Mouse (Mus musculus): ENCODE results near the gene Dus4l. TPM values are rescaled to one million over a fixed set of nuclear protein-coding genes. Genes with fewer than 3 reads are reported as not detected.
A peak's percentile ranks its signal among the peaks of the same experiment; 100 is the strongest.

Dus4l gene
- polyA plus RNA-seq (2015; fragmentation: Nextera tagmentation; extraction: Ambion mirVana), result 11.9 and 12.6 TPM in 2 replicates

DNA sequence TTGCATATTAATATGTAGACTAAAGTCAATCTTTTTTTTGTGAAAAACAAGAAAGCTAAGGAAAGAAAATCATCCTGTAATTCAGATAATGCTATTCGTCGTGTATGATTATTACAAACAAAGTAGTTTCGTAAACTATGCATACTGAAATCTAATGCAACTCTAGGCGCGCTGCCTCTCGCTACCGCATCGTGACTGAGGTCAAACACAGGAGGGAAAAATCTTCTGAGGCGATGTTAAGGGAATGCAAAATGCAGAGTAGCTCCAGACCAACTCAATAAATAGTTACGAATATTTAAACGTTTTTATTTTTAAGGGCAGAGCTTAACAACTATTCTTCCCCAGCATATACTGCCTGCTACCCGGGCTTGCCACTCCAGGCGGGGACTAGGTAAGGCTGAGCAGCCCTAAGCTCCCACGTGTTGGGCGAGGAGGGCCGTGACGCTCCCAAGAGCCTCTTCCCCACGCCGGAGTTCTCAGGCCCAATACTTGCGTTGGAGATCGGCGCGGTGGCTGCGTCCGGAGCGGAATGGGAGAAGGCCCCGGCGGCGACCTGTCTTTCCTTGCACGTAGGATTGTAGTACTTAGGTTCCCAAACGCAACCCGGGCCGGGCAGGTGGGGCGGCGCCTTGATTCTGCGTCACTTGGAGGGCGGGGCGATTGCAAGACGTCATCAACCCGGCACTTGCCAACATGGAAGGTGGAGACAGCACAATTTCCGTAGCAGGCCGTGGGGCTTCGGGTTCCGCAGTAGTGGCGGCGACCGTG lies at the start of gene Dus4l, which contains the start of gene Cog5:
Dus4l (minus strand) TSS at position 630 of the 768 bp plus-strand sequence.
Cog5 (plus strand) TSS at position 673 of the 768 bp plus-strand sequence.
- WGBS, result under 1% methylated on average over 47 of the region's 47 CpGs
- peak; percentile 91 for ATAC-seq (ENCODE audit: insufficient number of reproducible peaks, low FRiP score, low TSS enrichment, low read depth)
- peak within 1 kb of the TSS; percentile 83 for H3K9ac ChIP-seq
- H3K4me3 ChIP-seq (replicated peaks), result peak within 1 kb of the TSS; percentile 95
- peak within 1 kb of the TSS; percentile 88 for H3K27ac ChIP-seq (replicated peaks)
- H3K4me2 ChIP-seq (replicated peaks), result peak within 1 kb of the TSS; percentile 55
- no peaks in the 10 kb centered on the region for H3K27me3 ChIP-seq
- H3K9me3 ChIP-seq (replicated peaks), result no peaks in the 10 kb centered on the region
- H3K4me1 ChIP-seq, result peaks cover 7% of the 10 kb centered on the region
- no peaks in the 10 kb centered on the region for H3K36me3 ChIP-seq

DNA sequence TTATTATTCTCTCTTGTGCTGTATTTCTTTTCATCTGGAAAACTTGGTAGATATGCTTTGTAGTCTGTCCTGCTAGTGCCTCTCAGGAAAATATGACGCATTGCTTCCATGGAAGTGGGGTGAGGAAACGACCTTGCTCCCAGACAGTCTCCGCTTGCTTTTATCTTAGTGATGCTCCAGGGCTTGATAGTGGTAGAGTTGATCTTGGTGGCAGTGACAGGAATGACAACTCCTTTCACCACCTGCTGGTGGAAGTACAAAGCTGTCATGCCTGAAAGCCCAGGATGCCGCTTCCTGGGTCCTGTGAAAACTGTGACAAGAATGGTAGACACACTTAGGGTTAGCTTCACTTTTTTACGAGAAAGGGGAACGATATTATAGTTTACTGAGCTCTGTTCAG lies 49.3 kb upstream of the Dus4l start:
- Histone ChIP-seq H3K27ac (replicated peaks) (no peak overlapping the region), H3K4me3 (replicated peaks) (no peak overlapping the region), H3K9me3 (replicated peaks) (no peaks in the 10 kb centered on the region), H3K36me3 (no peaks in the 10 kb centered on the region), H3K9ac (no peak overlapping the region), H3K27me3 (no peaks in the 10 kb centered on the region), H3K4me2 (replicated peaks) (no peak overlapping the region), H3K4me1 (peaks cover 3% of the 10 kb centered on the region; the same call in 1 of the 2 replicates)
- ATAC-seq (ENCODE audit: insufficient number of reproducible peaks, low FRiP score, low TSS enrichment, low read depth), result no peak
- WGBS, result 79% methylated on average over 6 of the region's 6 CpGs

DNA sequence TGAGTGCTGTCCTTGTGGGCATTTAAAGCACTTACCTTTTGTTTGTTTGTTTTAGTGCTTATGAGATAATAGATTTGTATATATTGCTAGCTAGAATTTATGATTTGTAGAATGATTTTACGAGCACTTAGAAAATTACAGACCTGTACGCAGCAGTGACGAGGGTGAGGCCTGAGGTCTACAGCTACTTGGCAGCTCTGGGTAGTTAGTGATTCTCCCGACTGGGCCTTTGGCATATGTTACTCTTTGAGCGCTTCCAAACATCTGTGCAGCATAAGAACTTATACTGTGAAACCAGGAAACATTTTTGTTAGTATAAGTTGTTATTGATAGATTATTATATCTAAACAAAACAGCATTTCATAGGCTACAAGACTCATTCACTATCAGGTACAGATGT lies 46.8 kb upstream of the Dus4l start:
- Histone ChIP-seq H3K36me3 (0 out of 2 replicates have a peak, but pooled peaks cover 5% of the 10 kb centered on the region), H3K9ac (no peak overlapping the region), H3K4me2 (replicated peaks) (no peak overlapping the region), H3K4me3 (replicated peaks) (no peak overlapping the region), H3K4me1 (peaks cover 3% of the 10 kb centered on the region; the same call in 1 of the 2 replicates), H3K9me3 (replicated peaks) (0 out of 2 replicates have a peak, but pooled peaks cover 3% of the 10 kb centered on the region), H3K27me3 (no peaks in the 10 kb centered on the region), H3K27ac (replicated peaks) (no peak overlapping the region)
- ATAC-seq (ENCODE audit: insufficient number of reproducible peaks, low FRiP score, low TSS enrichment, low read depth), result no peak
- 41% methylated on average over 5 of the region's 5 CpGs for WGBS

DNA sequence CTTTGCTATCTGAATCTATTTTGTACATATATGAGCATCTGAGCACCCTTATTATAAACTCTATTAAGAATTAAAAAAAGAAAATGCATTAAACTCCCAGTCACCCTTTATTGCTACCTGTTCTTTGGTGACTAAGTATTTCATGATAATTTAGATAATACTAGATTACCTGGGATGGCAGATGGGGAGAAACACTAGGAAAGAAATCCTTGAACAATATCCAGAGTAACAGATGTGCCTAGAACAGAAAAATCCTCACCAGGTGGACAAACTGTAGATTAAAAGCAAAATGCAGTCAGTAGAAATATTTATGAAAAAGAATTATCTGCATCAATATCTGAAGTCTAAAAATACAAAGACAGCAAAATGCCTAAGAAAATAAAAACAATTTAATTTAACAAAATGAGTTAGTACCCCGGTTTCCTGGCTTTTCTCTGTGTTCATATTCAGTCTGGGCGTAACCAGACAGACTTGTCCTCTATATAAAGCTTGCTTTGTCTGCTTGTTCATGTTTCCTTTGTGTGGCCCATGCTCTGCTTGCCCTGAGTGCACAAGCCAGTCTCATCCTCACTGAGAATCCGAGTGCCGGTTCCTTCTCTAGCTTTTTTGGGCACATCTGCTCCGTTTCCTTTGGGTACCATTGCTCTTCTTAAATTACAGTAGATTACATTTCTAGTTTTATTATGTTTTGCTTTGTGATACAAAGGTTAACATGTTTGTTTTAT lies 46.2 kb upstream of the Dus4l start:
- Histone ChIP-seq H3K4me2 (replicated peaks) (no peak overlapping the region), H3K4me3 (replicated peaks) (no peak overlapping the region), H3K36me3 (0 out of 2 replicates have a peak, but pooled peaks cover 5% of the 10 kb centered on the region), H3K27me3 (no peaks in the 10 kb centered on the region), H3K4me1 (peaks cover 3% of the 10 kb centered on the region; the same call in 1 of the 2 replicates), H3K9me3 (replicated peaks) (0 out of 2 replicates have a peak, but pooled peaks cover 3% of the 10 kb centered on the region), H3K27ac (replicated peaks) (no peak overlapping the region), H3K9ac (no peak overlapping the region)
- ATAC-seq (ENCODE audit: insufficient number of reproducible peaks, low FRiP score, low TSS enrichment, low read depth), result no peak
- 45% methylated on average over 5 of the region's 5 CpGs for WGBS

DNA sequence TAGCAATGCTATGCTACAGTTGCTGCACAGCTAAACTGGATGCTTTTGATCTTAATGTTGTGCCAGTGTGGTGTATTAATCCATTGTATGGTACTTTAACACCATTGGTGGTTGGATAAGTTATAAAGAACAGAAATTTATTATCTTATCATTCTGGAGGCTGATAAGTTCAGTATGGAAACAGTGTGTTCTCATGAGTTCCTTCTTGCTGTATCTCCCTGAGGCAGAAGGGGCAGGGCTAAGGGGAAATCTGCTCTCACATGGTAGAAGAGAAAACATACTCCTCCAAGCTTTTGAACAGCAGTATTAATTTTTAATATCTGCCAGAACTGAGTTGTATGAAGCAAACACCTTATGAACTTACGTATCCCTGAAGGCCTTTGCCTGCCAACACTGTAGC lies 38.7 kb upstream of the Dus4l start:
- Histone ChIP-seq H3K36me3 (0 out of 2 replicates have a peak, but pooled peaks cover 9% of the 10 kb centered on the region), H3K27ac (replicated peaks) (no peak overlapping the region), H3K27me3 (no peaks in the 10 kb centered on the region), H3K4me3 (replicated peaks) (no peak overlapping the region), H3K4me2 (replicated peaks) (no peak overlapping the region), H3K9me3 (replicated peaks) (0 out of 2 replicates have a peak, but pooled peaks cover 3% of the 10 kb centered on the region), H3K9ac (no peak overlapping the region), H3K4me1 (no peaks in the 10 kb centered on the region)
- ATAC-seq (ENCODE audit: insufficient number of reproducible peaks, low FRiP score, low TSS enrichment, low read depth), result no peak
- WGBS, result 78% methylated on average over 1 of the region's 1 CpGs

DNA sequence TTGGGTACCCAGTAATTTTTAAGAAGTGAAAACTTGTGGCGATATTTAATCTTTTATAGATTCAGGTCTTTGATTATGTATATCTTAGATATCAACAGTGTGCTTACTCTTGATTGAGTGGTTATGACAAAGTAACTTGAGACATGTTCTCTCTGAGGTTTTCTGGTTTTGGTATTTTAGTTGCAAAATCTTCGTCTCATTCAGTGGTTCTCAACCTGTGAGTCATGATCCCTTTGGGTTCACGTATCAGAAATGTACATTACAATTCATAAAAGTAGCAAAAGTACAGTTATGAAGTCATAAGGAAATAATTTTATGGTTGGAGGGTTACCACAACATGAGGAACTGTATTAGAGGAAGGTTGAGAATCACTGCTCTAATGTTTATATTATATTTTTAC lies 32.1 kb upstream of the Dus4l start:
- H3K9me3 ChIP-seq (replicated peaks), result no peaks in the 10 kb centered on the region
- no peaks in the 10 kb centered on the region for H3K27me3 ChIP-seq
- H3K4me1 ChIP-seq, result no peaks in the 10 kb centered on the region
- no peak for ATAC-seq (ENCODE audit: insufficient number of reproducible peaks, low FRiP score, low TSS enrichment, low read depth)
- H3K27ac ChIP-seq (replicated peaks), result no peak overlapping the region
- WGBS, result 75% methylated on average over 3 of the region's 3 CpGs
- no peak overlapping the region for H3K4me2 ChIP-seq (replicated peaks)
- no peak overlapping the region for H3K9ac ChIP-seq
- H3K4me3 ChIP-seq (replicated peaks), result no peak overlapping the region
- H3K36me3 ChIP-seq, result peaks cover 5% of the 10 kb centered on the region; the same call in 1 of the 2 replicates

DNA sequence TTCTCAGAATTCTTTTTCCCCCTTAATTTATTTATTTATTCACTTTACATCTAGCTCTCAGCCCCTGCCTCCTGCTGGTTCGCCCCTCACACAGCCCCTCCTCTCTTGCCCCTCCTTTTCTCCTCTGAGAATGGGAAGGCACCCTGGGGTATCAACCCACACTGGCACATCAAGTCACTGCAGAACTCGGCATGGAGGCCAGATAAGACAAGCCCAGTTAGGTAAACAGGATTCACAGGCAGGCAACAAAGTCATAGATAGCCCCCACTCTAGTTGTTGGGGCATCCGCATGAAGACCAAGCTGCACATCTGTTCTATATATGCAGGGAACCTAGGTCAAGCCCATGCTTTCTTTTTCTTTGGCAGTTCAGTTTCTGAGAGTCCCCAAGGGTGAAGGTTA lies 12.6 kb upstream of the Dus4l start:
- ATAC-seq (ENCODE audit: insufficient number of reproducible peaks, low FRiP score, low TSS enrichment, low read depth), result no peak
- H3K36me3 ChIP-seq, result peaks cover 32% of the 10 kb centered on the region

DNA sequence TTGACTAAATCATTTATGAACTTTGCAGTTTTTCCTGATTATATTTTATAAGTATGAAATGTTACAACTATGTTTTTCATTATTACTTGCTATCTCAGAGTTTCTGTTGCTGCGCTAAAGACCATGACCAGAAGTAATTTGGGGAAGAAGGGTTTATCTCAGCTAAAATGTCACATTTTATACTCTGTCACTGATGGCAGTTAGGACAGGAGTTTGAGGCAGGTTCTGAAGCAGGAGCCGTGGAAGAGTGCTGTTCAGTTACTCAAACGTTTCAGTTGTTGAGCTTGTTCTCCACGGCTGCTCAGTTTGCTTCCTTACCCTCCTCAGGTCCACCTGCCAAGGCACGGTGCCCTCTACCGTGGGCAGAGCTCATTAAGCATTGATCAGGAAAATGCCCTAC lies 11.4 kb upstream of the Dus4l start:
- Histone ChIP-seq H3K4me3 (replicated peaks) (no peak overlapping the region), H3K36me3 (peaks cover 33% of the 10 kb centered on the region), H3K4me2 (replicated peaks) (no peak overlapping the region), H3K9me3 (replicated peaks) (no peaks in the 10 kb centered on the region), H3K4me1 (no peaks in the 10 kb centered on the region), H3K27ac (replicated peaks) (no peak overlapping the region), H3K27me3 (no peaks in the 10 kb centered on the region), H3K9ac (no peak overlapping the region)
- no peak for ATAC-seq (ENCODE audit: insufficient number of reproducible peaks, low FRiP score, low TSS enrichment, low read depth)
- 62% methylated on average over 6 of the region's 6 CpGs for WGBS

More for the DNA sequence above, 12.6 kb upstream of the Dus4l start:
- no peaks in the 10 kb centered on the region for H3K9me3 ChIP-seq (replicated peaks)
- H3K4me2 ChIP-seq (replicated peaks), result no peak overlapping the region
- no peak overlapping the region for H3K4me3 ChIP-seq (replicated peaks)
- no peaks in the 10 kb centered on the region for H3K27me3 ChIP-seq
- H3K27ac ChIP-seq (replicated peaks), result no peak overlapping the region
- 61% methylated on average over 3 of the region's 3 CpGs for WGBS
- no peak overlapping the region for H3K9ac ChIP-seq
- H3K4me1 ChIP-seq, result no peaks in the 10 kb centered on the region

DNA sequence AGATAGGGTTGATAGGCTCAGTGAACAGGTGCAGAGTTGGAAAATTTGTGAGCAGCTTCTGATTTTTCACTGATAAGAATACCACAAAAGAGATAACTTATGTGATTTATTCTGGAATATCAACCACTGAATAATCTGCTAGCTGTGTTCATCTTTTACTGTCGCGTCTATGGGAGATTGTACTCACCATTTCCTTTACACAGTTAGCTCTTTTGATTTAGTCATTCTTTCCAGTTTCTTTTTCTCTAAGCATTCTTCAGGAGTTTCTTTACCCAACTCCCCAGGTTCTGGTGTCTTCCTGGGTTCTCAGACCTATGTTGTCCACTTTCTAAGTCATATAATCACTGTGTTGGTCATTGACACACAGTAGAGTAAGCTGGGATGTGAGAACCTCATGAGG lies 2.2 kb upstream of the Dus4l start:
- Histone ChIP-seq H3K9ac (no peak overlapping the region), H3K4me1 (peaks cover 7% of the 10 kb centered on the region), H3K4me2 (replicated peaks) (no peak overlapping the region), H3K9me3 (replicated peaks) (no peaks in the 10 kb centered on the region), H3K27me3 (no peaks in the 10 kb centered on the region), H3K4me3 (replicated peaks) (no peak overlapping the region), H3K36me3 (0 out of 2 replicates have a peak, but pooled peaks cover under 1% of the 10 kb centered on the region), H3K27ac (replicated peaks) (no peak overlapping the region)
- WGBS, result 95% methylated on average over 2 of the region's 2 CpGs
- ATAC-seq (ENCODE audit: insufficient number of reproducible peaks, low FRiP score, low TSS enrichment, low read depth), result no peak

DNA sequence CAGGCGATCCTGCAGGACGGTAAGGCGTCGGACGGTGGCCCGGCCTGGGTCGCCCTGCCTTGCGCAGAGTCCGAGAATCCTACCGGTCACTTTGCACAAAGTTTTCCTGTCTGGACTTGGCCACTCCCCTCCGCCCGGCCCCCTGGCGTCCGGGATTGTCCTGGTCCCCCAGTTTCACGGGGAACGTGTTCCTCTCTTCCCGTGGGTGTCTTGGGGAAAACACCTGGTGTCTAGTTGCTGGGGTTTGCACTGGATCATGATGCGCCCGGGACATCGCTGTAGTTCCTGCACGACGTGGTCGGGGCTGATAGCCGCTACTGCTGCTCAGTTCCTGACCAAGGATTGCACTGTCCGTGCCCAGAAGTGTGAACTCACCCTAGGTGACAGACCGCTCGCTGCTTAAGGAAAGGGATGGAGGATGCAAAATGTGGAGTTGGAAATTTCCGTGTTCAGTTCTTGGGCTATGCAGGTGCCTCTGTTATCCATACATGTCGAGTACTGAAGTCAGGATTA lies 395 bp upstream of the Dus4l start:
- Histone ChIP-seq H3K27ac (replicated peaks) (peak overlapping the region; percentile 88), H3K27me3 (no peaks in the 10 kb centered on the region), H3K36me3 (no peaks in the 10 kb centered on the region), H3K4me1 (peaks cover 7% of the 10 kb centered on the region), H3K4me3 (replicated peaks) (peak overlapping the region; percentile 95), H3K9me3 (replicated peaks) (no peaks in the 10 kb centered on the region), H3K9ac (peak overlapping the region; percentile 83), H3K4me2 (replicated peaks) (peak overlapping the region; percentile 55)
- under 1% methylated on average over 29 of the region's 29 CpGs for WGBS
- ATAC-seq (ENCODE audit: insufficient number of reproducible peaks, low FRiP score, low TSS enrichment, low read depth), result peak; percentile 66

DNA sequence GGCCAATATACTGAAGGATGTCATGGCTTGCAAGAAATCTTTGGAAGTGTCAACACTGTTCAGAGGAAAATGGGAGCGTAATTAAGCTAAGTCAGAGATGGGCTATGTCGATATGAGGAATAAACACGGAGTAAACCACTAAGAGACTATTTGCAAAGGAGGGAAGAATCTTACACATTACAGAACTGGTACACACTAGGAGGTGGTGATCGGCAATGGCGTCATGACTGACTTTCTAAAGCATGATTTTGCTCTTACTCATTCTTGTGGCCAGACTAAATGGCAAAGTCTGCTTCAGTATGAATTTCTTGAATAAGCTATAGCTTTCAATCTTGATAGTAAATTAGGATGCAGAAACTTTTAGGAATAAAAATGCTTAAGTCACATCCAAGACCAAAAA lies 1.0 kb downstream of the Dus4l start:
- Histone ChIP-seq H3K9ac (no peak overlapping the region), H3K4me3 (replicated peaks) (0 out of 2 replicates have a peak overlapping the region, but pooled peaks have one; percentile 10), H3K4me1 (peaks cover 7% of the 10 kb centered on the region), H3K27me3 (no peaks in the 10 kb centered on the region), H3K36me3 (no peaks in the 10 kb centered on the region), H3K4me2 (replicated peaks) (peak overlapping the region; percentile 19; the same call in 1 of the 2 replicates), H3K9me3 (replicated peaks) (no peaks in the 10 kb centered on the region), H3K27ac (replicated peaks) (no peak overlapping the region)
- no peak for ATAC-seq (ENCODE audit: insufficient number of reproducible peaks, low FRiP score, low TSS enrichment, low read depth)
- WGBS, result 73% methylated on average over 5 of the region's 5 CpGs
